Mouse (Mus musculus) layer of hippocampus, postnatal 36 days (tissue): ENCODE data around the gene Arhgdib. TPM values are rescaled to one million over a fixed set of nuclear protein-coding genes. Genes with fewer than 3 reads are reported as not detected.
A peak's percentile ranks its signal among the peaks of the same experiment; 100 is the strongest.
"Not testable (repeated sequence)": the region's sequence is repeated elsewhere in the genome, so short reads cannot be mapped to it uniquely, and the experiment has no call there.

Source experiments
- DNase-seq, 2 experiments: peaks; one replicate each; pipeline ENCODE4 v3.0.0; 2022
- total RNA-seq, 2 experiments: library from RNA; stranded (reverse); gene quantifications; 2 replicates each; pipeline ENCODE4 v1.2.3; 2021

Gene Arhgdib
- 10 to 100 TPM in 1 of 2 experiments, 1 to 10 TPM in 1; 8.9 to 10.2 TPM for total RNA-seq

DNA sequence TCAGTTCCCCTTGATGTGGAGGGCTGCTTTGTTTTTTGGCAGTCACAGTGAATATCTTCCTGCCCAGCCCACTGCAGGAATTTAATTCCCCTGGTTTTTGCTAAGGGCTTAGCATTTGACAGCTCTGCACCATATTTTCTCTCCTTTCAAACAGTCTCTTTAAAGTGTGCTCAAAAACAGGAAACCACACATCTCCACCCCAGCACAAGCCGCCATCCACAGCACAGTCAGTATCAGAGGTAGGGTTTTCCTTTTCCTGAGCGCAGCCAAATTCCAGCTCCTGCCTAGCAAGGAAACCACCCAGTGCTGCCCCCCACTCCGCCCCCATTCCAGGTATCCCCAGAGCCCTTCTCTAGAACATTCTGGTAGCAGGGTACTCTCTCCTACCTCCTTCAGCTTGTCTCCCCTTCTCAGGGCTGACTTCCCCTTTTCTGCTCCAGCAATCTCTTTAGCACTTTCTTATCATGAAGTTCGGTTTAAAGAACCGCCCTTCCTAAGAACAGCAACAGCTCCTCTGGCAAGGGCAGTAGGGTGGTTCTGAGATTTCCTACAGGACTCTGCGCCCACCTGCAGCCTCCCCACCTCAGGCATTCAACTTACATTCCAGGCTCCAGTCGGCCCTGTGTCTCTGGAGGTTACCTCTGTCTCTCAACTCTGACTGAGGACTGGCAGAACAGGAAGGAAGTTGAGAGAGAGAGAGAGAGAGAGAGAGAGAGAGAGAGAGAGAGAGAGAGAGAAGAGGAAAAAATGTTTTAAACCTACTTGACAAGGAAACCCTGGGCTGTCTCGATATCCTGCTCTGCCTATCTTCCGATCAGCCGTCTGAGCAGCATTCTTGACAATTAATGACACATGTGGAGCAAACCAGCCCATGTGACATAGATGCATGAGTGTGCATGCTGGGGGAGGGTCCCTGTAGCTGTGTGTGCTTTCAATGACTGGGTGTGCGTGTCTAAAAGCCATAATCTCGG, at the start of gene Arhgdib:
Arhgdib (minus strand) TSS at position 849 of the 971 bp plus-strand sequence.
- no peak for DNase-seq

DNA sequence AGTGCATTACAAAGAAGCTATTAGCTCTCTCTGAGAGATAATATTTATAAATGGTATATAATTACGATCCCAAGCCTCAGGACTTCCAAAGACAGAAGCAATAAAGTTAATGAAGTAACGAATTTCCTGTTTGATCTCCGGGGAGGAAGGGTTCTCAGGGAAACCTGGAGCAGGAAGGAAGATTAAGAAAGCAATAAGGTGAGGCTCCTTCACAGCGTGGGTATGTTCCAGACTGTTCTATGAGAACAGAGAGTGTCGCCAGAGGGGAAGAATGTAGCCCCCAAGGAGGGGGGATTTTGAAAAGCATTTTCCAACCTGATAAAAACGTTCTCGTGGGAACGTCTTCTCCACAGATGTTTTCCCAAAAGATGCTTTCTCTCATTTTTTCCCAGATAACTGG, 48.9 kb upstream of the Arhgdib start:
- DNase-seq = no peak

DNA sequence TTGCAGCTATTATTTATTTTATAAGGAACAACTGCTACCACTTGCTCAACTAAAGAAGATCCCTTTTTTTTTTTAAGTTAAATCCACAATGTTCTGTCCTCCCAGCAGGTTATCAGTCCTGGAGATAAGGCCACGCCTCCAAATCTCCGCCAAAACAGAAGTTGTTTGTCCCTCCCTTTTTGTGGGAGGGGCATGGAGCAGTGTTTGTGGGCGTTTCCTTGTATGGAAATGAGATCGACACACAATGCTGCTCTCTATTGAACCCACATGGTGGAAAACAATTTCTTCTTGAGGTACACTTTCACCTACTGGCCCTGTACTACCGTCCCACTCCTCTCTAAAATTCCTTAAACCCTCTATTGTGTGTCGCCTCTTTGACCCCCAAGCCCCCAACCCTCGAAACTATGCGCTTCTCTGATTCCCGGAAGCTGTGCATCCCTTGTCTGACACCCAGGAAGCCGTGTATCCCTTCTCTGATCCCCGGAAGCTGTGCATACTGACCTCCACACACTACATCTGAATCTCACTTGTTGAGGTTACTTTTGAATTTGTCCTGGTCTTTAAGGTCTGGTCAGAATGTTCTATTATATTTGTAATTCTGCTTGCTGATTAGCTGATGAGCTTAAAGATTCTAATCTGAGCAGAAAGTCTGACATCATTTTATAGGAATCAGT, 48.3 kb upstream of the Arhgdib start:
- no peak for DNase-seq

DNA sequence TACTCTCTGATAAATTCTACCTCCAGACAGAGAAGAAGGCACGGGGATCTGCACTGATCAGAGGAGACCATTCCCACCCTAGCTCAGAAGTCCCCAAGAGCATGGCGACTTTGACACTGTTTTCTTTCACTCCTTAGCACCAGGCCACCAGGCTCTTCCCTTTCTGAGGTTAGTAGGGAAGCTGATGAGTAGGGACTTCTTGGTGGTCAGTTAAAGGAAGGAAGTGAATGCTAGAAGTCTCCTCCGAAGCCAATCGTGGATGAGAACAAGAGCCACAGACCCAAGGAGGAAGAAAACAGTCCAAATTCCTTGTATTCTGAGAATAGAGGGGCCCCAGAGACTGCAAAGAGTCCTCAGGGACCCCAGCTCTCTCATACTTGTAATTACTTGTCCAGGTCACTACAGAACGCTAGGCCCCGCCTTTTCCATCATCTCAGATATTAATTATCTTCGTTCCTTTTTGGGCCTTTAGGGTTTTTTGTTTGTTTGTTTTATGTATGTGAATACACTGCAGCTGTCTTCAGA, 46.9 kb upstream of the Arhgdib start:
- DNase-seq = no peak

DNA sequence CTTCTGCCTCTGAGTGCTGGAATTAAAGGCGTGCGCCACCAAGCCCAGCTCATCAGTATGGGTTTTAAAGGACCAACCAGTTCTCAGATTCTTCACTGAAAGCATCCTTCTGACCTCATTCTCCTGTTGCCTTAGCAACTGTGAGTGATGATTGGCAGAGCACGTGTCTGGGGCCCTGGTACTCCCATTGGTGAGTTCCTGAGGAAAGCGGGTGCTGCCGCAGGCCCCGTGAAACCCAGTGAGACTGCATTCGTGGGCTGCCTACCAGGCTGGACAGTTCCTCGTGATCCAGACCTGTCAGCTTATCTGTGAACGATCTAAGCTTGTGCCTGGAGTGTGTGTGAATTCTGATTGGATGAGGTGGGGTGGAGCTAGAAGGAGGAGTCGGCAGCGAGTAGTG, 45.0 kb upstream of the Arhgdib start:
- DNase-seq = no peak

DNA sequence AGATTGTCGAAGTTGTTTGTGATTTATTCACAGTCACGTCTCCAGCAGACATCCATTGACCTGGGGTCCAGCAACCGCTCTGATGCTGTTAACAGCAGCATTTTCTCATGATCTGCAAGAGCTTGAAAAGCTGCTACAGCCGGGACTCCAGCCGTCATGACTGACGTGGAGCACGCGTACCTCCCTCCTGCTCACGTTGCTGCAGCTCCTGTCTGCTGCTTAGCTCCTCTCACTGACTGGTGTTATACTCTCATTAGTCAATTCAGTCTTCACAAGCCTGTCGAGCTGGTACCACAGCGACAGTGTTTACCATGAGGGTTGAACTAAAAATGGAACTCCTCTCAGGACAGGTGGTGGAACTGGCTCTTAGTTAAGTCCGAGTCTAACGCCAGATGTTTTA, 44.3 kb upstream of the Arhgdib start:
- DNase-seq = no peak

DNA sequence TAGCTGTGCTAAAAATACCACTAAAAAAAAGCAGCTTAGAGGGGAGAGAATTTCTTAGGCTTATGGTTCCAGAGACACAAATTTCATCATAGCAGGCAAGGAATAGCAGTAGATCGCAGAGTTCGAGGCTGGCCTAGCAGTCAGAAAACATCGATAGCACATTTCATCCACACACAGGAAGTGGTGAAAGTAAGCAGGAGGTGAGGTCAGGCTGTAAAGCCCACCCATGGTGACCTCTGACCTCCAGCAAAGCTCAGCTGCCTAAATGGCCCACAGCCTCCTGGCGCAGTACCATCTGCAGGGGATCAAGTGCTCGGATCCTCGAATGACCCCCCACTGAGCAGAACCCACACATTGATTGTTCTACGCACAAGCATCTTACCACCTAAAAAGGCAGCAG, 41.5 kb upstream of the Arhgdib start:
- DNase-seq = no peak

DNA sequence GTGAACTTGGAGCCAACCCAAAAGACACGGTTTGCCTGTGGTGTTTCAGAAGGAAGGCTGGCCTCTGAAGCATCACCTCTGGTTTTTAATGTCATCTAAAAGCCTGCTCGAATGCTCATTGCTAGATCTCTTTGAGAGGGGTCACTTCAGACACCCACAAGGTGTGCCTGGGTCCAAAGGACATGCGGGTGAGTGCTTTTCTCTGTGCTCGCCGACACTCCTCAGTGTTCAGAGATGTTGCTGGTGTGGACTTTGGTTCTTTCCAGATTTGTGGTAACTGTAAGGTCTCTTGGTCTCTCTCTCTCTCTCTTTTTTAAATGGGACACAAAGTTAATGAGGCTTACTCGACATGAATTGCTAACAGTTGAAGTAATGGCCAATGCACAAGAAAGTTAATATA, 40.9 kb upstream of the Arhgdib start:
- DNase-seq = no peak

DNA sequence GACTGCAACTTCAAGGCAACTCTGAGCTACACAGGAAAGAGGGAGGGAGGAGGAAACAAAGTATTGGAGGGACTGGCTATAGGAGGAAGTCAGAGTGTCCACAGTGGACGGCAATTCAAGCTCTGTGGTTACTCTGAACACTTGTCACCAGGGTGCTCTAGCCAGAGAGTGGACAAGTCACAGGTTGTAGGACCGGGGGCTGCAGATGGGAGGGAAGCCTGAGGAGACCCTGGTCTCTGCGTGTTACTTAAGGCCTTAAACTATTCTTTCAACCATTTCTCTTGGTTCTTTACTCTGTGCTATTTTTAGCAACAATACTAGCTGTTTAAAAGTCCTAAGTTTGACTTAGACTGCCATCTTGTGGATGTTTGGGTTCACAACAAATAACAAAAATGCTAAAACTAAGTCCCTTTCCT, 38.6 kb upstream of the Arhgdib start:
- DNase-seq = no peak

DNA sequence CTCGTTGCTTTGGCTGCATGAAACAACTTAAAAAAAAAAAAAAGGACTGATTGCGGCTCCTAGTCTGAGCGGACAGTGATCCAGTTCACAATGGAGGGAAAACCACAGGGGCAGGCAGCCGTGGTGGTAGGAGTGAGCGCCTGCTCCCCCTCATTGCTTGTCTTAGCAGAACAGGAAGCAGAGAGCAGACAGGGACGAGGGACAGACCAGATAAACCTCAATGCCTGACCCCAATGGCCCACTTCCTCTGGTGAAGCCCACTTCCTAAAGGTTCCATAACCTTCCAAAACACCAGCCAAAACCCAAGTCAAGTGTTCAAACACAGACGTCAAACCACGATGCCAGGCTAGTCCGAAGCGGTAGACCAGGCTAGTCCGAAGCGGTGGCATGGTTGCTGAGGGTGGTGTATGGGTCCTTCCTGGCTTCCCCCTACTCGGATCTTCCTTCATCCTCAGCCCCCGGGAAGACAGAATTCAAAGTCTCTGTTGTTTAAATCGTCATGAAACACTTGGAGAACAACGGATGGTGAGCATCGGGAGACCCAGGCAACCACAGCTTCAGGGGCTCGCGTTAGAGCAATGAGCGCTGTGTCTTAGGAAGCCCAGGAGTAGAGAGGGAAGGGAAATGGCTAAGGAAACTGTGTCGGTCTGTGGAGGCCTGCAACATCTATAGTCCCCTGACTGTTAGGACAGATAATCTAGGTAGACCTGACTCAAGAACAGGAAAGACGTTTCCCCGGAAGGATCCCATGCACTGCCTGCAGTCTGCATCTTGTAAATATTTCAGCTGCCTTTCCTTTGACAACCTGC, 37.8 kb upstream of the Arhgdib start:
- no peak for DNase-seq

DNA sequence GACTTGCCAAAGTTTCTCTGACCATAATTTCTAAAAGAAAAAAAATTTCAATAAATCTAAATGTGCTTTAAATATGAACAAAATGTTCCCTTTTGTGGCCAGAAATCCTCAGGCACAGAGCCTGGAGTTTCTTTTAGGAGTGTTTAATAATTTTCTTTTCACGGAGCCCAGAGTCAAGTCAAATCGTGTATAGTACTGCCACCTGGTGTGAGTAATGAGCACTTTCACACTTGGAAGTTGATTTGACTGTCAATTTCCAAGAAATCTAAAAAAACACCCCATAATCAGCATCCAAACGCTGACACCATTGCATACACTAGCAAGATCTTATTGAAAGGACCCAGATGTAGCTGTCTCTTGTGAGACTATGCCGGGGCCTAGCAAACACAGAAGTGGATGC, 27.2 kb upstream of the Arhgdib start:
- not testable (repeated sequence) for DNase-seq

DNA sequence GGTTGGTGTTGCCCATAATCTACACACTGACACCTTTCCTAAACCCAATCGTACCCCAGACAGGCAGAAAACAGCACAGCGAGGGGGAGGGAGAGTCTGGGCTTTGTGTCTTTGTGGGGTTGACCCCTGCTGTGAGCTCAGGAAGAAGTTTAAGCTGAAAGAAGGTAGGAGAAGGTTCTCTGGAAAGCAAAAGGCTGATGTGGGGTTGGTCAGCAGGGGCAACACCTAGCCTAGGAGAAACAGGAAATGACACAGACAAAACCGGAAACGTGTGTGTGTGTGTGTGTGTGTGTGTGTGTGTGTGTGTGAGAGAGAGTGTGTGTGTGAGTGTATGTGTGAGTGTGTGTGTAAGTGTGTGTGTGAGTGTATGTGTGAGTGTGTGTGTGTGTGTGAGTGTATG, 25.8 kb upstream of the Arhgdib start:
- DNase-seq = no peak

DNA sequence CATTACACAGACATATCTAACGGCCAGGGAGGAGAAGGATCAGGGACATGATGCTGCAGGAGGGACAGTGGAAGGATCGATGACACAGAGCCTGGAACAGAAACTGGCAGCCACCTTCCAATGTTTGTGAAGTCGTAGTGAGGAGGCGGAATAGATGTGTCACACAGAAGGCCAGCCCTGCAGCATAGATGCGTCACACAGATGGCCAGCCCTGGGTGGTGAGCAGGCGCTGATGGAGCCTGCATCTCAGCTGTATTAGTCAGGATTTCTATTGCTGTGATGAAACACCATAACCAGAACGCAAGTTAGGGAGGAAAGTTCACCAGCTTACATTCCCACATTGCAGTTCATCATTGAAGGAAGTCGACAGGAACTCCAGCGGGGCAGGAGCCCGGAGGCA, 24.2 kb upstream of the Arhgdib start:
- peak in 1 of 2 experiments; percentile 20 for DNase-seq

DNA sequence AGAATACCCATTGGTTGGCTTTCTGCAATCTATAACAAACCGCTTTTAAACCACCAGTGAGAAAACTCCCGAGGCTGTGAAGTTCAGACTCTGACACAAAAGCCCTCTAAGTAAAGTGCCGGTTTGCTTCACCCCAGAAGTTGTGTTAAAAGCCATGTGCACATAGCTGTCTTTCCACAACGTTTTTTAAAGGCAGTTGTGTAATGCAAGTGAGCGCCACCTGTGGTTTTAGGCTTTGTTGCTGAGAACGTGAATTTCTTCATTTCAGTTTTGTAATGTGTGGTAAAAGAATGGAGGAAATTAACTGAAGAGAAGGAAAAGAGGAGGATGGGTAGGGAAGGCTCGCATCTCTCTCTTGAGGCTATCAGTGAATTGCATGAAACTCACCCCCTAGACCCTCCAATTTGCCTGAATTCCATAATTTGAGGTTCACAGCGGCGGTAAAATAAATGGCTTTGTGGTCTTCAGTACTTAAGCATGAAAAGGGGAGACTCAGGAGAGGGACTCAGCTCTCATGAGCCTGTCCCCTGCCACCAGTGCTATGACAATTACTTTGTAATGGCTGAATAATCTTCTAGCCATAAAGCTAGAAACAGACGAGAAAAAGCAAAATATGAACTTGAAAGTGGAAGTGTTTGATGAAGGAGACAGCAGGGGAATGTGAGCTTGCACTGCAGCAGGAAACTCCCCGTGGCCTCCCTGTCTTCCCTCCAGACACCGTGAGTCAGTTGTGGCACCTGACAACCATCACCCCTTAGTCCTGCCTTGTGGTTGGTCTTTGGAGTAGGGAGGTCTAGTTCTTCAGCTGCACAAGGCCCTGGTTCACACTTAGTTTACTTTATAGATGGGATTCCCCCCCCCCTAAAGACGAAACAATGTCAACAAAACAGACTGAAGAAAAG, 23.2 kb upstream of the Arhgdib start:
- no peak for DNase-seq

DNA sequence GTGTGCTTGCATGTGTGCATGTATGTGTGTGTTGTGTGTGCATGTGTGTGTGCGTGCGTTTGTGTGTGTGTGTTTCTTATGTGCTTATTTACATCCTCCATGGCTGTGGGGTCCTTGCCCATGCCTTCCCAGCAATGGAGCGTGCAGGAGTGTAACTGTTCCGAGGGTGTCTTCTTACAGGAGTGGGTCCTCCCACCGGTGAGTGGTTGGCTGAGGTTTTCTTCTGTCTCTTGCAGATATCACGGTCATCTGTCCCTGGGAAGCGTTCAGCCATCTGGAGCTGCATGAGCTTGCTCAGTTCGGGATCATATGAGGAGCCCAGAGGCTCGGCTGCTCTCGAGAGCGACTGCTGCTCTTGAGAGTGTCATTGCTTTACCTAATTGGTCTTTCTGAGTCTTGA, 21.3 kb upstream of the Arhgdib start:
- DNase-seq = no peak

DNA sequence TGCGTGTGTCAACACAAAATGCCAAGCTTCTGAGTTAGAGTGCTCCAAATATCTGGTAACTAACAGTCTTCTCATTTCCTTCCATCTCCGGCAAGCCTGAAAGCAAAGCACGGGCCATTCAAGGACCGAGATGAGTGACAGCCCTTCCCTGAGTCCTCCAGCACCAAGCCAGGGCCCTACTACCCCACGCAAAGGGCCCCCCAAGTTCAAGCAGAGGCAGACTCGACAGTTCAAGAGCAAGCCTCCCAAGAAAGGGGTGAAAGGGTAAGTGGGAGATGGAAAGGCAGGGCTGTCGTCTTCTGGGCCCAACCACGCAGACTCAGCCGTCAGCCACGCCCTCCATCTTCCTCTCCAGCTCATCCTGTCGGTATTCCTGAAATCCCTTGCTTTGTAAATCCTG, 17.4 kb upstream of the Arhgdib start:
- DNase-seq = no peak

DNA sequence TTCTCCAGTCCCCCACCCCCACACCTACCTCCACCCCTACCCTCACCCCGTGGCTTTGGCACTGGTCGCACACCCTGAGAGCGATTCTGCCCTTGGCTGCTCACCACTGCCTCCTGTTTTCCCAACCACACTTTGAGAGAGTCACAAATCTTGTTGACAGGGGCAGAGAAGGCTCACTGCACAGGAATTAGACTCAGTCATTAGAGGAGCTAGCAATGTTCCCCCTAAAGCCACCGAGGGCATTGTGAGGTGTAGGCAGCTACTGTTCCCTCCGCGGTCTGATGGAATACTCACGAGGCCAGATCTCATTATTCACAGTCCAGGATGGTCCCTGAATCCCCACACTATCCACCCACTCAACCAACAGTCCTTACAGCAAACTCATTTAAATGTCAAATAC, 15.4 kb upstream of the Arhgdib start:
- DNase-seq = no peak

DNA sequence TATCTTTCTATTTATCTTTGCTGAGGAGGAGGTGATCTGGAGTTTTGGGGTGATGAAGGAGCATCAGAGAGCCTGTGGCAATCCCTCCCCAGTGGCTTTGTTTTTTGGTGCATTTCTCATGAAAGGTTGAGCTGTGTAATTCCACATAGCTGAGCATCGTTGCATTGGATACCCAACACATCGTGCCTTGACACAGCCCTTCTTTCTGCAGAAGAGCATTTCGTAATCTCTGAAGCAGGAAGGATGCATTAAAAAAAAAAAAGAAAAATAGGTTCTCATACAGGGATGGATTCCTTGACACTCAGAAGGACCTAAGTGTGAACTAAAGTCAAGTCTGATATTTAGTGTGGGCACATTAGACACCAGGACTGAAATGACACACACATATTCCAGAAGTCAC, 13.5 kb upstream of the Arhgdib start:
- no peak for DNase-seq

DNA sequence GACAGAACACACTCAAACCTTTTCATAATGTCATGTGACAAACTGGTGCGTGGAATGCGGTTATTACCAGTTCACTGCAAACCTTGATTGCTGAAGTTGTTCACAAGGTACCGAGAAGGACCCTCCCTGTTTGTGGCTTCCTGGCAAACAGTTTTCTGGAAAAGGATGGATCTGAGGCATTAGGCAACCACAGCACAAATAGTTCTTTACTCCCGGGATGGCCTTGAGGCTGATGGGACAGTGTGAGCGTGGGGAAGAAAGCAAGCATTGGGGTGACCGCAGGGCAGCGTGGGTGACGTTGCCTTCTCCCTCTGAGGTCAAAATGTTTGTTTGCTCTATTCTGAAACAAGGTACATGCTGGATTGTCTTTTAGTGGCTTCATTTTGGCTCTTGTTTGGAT, 13.0 kb upstream of the Arhgdib start:
- no peak for DNase-seq

DNA sequence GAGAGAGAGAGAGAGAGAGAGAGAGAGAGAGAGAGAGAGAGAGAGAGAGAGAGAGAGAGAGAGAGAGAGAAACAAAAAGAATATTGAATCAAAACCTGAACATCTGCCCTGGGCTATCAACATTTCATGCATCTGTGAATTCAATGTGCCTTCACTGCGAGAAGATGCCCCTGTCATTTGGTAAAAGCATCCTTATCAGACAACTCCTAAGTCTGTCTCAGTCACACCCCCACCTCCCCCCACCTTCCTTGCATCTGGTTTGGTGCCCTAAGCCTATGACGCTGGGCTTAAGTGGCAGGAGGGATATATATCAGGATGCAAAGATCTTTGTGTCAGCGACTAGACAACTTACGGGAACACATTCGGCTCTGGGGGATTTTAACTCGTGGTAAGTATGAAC, 12.5 kb upstream of the Arhgdib start:
- DNase-seq = no peak

DNA sequence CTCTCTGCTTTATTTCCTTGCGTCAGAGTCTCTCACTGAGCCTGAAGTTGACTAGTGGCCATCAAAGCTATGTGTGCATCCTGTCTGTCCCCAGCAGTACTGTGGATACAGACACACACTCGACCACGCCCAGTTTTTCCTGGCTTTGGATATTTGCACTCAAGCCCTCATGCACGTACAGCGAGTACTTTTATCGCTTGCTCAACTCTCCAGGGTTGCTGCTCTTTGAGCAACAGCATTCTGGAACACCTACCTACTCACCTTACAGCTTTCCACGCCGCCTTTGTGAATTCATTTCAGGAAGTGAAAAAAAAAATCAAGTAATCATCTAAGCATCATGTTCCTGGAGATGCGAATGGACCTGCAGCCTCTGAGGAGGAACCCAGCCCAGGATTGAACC, 11.2 kb upstream of the Arhgdib start:
- no peak for DNase-seq

DNA sequence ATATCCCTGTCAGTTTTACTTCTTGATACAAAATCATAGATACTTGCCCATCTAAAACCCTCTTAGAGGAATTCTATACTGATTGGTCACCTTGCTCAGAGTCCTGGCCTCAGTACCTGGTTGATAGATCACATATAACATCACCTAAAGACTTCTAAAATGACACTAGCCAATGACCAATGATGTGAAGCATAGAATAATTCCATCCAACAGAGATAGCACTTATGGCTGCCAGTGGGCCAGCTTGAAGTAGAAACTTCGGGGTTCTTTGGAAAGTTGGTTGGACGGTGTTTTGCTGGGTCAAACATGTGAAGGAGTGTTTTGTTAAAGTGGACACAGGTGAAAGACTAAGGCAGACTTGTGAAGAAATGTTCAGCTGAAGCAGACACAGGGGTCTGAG, 8.5 kb upstream of the Arhgdib start:
- no peak for DNase-seq
